Mouse (Mus musculus) olfactory bulb, adult 2 months (tissue): ENCODE results near the gene Brd1.

Experiments
- CTCF ChIP-seq: fragments of 200-500 bp; IDR thresholded peaks from 2 replicates; pipeline ENCODE4 v1.5.1; 2012; ENCODE audit warnings: low read depth, mild to moderate bottlenecking, low read length, moderate library complexity; ENCODE audit not compliant: insufficient read depth
- POLR2A ChIP-seq: fragments of 200-500 bp; IDR thresholded peaks from 2 replicates; pipeline ENCODE4 v1.6.1; 2012; ENCODE audit warnings: mild to moderate bottlenecking, low read depth, low read length, moderate library complexity; ENCODE audit not compliant: insufficient read depth

DNA sequence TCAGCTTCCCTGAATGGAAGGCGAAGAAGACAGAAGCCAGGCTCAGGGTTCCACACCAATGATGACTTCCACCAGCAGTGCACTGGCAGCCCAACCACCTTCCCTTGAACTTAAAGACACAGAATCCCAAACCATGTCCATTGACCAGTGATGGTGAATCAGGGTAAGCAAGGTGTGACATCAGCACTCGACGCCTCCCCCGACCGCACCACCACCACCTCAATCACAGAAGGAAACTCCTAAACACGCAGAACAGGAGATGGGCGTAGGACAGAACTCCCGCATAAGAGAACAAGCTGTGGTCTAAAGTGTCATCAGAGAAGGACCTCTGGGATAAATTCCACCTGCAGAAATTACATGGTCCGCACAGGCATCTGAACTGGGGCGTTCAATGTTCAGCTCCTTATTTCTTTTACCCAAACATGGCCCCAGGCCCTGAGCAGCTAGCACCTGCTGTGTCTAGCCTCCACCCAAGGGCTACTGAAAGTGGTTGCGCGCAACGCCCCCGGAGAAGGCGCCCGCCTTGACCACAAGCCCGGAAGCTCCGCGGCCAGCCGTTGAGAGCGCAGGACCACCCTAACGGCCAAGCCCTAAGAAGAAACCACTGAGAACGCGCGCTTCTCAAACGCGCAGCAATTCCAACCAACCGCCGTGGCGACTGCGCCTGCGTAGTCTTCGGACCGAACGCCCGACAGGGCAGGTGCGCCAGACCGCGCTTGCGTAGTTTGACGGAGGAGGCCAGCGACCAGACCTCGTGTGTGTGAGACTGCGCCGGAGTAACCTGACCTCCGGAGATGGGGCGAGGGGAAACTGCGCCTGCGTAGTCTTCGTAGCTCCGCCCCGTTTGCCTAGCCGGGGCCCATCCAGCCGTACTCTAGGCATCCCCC, 16.9 kb upstream of the Brd1 start:
- peak; percentile 63; the same call in 1 of the 2 replicates for TF ChIP-seq POLR2A
- TF ChIP-seq CTCF = no peak
